Mouse (Mus musculus): Measurements from ENCODE around the gene Tfdp2.
"Not testable (repeated sequence)": the region's sequence is repeated elsewhere in the genome, so short reads cannot be mapped to it uniquely, and the experiment has no call there.

Tfdp2 gene

DNA sequence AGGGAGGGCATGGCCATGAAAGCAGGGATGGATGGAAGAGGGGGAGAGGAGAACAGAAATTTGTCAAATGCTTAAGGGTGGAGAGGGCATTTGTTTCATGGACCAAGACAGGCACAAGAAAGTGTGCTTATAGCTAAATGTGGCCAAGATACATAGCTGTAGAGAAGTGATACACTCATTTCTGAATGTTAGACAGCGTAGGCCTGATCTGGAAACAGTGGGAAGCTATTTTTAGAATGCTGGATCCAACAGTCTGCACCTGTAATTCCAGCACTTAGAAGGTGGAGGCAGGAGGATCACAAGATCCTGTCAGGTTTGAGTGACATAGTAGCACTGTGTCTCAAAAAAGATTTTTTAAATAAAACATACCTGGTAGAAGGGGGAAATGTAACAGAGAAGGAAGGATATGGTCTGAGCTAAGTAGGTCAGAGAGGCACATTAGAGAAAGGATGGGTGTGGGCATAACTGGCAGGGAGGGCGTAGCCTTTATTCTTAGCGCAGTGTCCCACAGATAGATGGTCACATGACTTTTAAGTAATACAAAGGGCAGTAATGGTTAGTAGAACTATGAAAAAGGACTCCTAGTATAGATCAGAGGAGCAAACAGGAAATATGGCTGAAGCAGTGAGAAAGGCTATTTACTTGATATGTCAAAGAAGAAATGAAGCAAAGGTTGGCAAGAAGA lies 103.4 kb downstream of the Tfdp2 start:
- DNase-seq (ENCODE audit: low spot score in 2 of 2): no peak

DNA sequence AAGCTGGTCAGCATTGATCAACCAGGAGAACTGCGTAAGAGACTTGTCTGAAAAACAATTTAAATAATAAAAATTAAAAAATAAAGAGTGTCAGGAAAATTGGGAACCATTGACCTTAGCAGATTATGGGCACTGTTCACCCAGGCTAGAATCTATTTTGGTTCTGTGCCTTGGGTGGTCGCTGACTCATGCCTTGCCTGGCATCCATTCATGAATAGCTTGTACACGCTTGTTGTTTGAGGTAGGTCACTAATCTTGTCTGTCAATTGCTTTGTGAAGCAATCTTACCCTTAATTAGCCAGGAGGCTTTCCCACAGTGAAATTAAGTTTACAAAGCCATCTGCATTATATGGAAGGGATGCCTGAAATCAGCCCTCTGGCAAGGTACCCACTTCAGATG lies 112.7 kb downstream of the Tfdp2 start:
- DNase-seq (ENCODE audit: low spot score in 2 of 2): no peak

DNA sequence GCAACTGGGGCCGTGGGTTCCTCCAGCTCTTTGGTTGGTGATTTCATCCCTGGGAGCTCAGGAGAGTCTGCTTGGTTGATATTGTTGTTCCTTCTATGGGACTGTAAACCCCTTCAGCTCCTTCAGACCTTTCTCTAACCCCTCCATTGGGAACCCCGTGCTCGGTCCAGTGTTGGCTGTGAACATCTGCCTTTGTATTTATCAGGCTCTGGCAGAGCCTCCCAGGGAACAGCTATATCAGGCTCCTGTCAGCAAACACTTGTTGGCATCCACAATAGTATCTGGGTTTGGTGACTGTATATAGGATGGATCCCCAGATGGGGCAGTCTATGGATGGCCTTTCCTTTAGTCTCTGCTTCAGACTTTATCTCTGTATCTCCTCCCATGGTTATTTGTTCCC lies 116.0 kb downstream of the Tfdp2 start:
- no peak for DNase-seq (ENCODE audit: low spot score in 2 of 2)

DNA sequence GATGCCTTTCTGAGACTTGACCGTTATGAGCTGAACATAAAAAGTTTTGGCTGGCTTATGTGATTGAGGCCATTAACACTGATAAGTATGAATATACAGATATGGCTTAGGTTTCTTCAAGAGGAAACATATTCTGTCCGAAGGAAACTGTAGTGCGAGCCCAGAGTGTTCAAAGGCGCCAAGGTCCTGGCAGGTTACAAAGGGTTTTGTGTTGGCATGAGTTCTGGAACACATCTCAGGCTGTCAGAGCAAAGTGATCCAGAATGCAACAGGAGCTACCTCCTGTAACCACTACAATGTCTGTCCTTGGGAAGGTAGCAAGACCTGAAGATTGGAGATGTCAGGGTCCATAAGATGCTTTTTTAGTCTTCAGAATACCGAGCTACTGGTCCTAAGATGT lies 123.3 kb downstream of the Tfdp2 start:
- DNase-seq (ENCODE audit: low spot score in 2 of 2): no peak

DNA sequence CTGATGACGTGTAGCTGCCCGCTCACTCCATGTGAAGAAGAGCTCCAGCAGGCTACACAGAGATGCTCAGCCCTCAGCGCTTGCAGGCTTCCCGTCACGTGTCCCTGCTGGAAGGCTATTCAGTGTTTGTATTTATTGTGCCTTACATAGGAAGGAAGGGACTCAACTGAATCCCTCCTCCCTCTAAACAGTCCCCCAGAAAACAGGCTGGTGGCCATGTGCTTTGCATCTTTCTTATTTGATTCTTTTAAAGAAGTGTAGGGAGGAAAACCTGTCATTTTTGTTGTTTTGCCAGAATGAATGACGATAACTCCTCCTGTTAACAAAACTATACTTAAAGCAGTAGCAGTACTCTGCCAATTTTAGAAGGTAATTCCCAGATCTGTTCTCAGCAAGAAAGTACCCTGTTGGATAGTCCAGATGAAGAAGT lies 124.5 kb downstream of the Tfdp2 start:
- no peak for DNase-seq (ENCODE audit: low spot score in 2 of 2)

DNA sequence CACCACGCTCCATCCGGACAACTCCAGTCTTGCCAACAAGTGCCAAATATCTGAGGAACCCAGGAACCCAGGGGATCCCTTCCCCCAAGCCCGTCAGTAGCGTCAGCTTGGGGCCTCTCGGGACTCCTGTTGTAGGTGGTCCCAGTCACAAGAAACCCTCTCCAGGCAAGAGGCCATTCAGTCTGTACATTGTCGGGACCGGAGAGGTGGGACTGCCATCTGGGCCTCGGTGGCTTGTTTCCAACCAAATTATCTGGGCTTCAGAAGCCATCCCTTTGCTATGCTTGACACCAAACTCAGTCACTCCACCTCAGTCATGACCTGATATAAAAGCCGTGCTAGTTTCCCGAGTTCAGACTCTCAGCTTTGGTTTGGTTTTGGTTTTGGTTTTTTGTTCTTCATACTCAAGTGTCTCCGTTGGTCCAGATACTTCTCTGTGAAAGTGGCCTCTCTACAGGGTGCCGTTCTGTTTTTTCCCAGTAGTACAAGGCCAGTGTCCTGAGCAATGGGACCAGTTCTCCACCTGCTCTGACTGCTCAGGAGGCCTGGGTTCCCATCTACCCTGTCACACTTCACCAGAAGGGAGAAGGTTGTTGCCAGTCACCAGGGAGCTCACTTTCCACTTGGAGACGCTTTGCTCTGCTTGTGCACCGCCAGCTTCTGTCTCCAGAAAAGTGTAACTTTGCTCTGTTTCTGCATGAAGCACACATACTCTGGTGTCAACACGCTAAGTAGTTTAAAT lies 126.5 kb downstream of the Tfdp2 start:
- no peak for DNase-seq (ENCODE audit: low spot score in 2 of 2)

DNA sequence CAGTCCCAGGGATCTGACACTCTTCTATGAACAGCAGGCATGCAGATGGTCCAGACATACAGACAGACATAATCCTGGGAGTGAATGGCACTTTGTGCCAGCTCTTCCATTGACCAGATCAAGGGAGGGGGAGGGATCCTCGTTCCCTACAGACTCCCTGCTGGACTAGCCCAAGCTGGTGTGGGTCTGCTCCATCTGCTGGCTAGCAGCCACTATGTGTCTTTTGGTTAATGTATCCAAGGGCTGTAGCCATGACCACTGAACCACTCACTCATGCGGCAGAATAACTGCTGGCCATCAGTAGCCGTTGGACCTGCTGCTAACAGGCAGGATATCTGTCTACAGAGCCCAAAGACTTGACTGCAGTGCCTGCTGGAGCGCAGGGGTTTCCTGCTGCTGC lies 128.4 kb downstream of the Tfdp2 start:
- DNase-seq (ENCODE audit: low spot score in 2 of 2): no peak

DNA sequence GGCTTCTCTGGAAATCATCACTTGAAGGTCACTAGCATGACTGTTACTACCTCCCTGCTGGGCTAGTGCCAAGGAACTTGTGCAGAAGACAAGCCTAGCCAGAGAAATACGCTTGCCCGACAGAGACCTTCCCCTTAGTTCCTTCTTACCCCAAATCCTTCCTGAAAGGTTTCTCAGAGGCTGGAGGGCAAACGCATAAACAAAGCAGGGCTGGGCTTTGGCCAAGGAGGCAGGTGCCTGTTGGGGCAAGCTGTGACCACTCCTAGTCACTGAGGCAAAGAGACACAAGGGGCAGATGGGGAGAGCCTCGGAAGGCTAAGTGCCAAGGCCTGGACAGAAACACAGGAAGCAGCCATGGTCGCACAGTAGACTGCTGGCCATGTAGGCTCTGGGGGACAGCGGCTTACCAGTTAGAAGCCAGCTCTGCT lies 130.4 kb downstream of the Tfdp2 start:
- no peak for DNase-seq (ENCODE audit: low spot score in 2 of 2)

DNA sequence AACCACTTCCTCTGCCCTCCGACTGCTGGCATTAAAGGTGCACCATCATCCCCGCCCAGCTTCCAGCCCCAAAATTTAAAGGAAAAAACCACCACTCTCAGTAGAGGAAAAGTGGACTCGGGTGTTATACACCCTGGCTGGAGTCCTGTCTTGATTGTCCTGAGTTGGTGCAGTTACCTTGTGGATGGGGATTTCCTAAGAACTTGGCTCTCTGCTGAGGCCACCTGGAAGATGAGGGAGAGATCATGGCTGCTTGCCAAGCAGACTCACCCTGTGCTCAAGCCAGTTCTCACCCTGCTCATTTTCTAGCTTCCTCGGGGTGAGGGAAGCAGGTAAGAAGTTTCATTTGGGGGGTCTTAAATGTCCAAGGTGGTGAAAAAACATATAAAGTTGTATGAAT lies 132.2 kb downstream of the Tfdp2 start:
- DNase-seq (ENCODE audit: low spot score in 2 of 2): no peak

DNA sequence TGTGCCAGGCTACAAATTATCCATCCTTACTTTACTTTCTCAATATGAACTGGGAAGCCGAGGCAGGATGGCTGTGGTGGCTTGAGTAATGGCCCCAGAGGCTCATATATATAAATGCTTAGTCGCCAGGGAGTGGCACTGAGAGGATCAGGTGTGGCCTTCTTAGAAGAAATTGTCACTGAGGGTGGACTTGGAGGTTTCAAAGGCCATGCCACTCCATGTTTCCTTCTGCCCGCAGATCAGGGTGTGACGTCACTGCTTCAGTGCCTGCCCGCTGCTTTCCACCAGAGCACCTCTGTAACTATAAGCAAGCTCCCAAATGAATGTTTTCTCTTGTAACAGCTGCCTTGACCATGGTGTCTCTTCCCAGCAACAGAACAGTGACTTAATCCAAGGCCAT lies 135.1 kb downstream of the Tfdp2 start:
- DNase-seq (ENCODE audit: low spot score in 2 of 2): no peak

DNA sequence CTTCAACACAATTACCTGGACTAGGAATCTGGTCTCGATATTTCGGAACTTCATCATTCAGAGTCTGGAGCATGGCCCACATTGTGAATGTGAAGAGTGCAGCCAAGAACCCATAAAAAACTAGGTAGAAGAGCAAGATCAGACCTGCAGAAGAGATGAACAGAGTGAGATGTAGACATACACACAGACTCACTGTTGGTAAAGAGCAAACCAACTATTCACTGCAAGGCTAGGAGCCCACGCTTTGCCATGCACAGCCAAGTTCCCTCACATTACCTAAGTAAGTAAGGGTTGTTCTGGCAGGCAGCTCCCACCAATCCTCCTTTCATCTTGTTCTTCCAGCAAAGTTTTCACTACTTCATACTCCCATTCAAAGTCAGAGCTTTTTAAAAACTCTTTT lies 149.7 kb downstream of the Tfdp2 start:
- DNase-seq (ENCODE audit: low spot score in 2 of 2): no peak

DNA sequence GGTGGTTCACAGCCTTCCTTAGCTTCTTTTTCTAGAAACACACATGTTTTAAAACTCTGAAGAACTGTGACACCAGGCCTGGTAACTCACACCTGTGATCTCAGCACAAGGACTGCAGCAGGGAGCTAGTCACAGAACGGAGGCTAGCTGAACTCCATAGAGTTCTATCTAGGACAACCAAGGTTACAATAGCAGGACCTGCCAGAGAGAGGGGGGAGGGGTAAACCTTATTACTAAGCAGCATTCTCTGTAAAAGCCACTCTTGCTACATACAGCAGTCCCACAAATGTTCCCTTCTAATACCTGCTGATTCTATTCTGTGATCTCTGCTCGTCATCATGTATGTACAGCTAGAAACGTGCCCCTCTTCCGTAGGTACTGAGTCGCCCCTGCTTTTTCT lies 152.8 kb downstream of the Tfdp2 start:
- DNase-seq (ENCODE audit: low spot score in 2 of 2): no peak

DNA sequence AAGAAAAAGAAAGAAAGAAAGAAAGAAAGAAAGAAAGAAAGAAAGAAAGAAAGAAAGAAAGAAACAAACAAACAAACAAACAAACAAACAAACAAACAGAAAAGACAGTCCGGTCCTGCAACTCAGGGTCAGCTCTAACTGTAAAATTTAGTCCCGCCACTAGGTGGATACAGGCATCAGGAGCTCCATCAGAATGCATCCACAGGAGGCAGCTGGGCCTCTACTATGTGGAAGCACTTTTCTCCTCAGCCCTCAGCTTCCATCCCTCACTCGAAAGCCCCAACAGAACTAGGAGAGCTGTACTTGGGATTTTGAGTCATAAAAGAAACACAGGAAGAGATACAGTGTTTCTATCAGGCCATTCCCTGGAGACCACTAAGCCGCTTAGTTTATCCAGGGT lies 153.9 kb downstream of the Tfdp2 start:
- peak in 1 of 2 experiments; percentile 46 for DNase-seq (ENCODE audit: low spot score in 2 of 2)

DNA sequence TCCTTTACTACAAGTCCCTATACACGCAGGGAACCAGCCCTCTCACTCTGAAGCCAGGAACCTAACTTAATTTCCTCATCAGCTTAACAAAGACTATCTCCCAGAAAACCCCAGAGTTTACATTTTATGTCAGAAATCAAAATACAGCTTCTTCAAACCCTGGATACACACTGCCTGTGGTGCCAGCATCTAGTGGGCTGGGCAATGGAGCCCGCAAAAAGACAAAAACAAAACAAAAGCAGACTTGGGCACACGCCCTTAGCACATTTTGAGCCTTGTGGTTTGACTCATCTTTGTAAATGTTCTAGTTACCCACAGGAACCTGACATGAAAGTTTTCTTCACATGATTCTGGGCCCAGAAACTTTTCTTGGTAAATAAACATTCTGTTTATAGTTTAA lies 154.4 kb downstream of the Tfdp2 start:
- DNase-seq (ENCODE audit: low spot score in 2 of 2): no peak

DNA sequence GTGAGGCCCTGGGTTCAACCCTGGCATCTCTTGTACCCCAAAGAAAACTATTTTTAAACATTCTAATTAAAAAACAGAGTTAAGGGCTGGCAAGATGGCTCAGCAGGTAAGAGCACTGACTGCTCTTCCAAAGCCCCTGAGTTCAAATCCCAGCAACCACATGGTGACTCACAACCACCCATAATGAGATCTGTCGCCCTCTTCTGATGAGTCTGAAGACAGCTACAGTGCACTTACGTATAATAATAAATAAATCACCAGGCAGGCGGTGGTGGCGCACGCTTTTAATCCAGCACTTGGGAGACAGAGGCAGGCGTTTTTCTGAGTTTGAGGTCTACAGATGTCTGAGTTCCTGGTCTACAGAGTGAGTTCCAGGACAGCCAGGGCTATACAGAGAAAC lies 155.7 kb downstream of the Tfdp2 start:
- DNase-seq (ENCODE audit: low spot score in 2 of 2): not testable (repeated sequence)

DNA sequence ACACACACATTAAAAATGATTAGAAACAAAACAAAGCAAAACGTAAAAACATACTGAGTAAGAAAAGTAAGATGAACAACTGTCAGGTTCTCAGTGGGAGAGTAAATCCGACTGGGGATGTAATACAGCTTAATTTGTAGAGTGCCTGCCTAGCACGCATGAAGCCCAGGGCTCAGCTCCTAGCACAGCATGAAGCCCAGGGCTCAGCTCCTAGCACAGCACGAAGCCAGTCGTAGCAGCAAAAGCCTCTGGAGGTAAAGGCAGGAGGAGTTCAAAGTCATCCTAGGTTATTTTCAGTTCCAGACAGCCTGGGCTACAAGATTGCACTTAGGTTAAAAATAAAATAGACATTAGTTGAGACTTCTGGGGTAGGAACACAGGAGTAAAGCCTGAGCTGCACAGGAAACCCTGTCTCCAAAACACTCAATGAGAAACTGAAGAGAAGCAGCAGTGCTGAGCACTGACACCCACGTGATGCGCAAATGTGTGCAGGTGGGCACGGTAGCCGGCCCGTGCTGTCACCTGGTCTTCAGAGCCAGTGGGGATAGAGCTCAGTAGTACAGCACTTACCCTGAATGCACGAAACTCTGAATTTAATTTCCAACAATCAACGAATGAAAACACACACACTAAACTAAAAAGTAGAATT lies 157.2 kb downstream of the Tfdp2 start:
- DNase-seq (ENCODE audit: low spot score in 2 of 2): no peak

DNA sequence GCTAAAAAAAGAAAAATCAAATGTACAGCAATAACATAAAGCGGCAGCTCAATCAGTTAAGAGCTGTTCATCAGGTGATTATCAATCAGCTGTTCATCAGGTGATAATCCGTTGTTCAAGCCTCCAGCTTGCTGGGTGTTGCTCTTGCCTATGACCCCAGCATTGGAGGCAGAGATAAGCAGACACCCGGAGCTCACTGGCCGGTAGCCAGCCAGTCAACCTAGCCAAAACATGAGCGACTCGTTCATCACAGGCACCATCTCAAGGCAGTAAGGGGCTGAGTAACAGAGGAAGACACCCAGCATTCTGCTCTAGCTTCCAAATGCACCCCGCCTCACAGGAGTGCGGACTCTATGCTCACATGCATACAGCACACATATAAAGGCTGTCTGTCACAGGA lies 157.7 kb downstream of the Tfdp2 start:
- DNase-seq (ENCODE audit: low spot score in 2 of 2): peak in 1 of 2 experiments; percentile 20

DNA sequence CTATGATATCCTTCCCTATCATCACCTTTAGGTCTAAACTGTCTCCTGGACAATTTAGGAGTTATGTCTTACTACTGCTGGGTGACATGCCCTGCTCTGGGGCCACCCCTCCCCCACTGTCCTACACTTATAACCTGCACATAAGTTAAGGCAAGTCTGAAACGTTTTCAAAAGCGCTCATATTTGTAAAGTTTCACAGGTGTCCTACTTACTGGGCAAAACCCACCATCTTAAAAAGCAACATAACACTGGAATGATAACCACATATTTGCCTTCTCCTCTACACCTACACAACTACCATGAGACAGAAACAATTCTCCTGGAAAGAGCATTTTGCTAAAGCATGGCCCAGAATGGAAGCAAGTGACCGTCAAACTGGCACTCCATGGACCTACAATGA lies 164.0 kb downstream of the Tfdp2 start:
- DNase-seq (ENCODE audit: low spot score in 2 of 2): no peak

DNA sequence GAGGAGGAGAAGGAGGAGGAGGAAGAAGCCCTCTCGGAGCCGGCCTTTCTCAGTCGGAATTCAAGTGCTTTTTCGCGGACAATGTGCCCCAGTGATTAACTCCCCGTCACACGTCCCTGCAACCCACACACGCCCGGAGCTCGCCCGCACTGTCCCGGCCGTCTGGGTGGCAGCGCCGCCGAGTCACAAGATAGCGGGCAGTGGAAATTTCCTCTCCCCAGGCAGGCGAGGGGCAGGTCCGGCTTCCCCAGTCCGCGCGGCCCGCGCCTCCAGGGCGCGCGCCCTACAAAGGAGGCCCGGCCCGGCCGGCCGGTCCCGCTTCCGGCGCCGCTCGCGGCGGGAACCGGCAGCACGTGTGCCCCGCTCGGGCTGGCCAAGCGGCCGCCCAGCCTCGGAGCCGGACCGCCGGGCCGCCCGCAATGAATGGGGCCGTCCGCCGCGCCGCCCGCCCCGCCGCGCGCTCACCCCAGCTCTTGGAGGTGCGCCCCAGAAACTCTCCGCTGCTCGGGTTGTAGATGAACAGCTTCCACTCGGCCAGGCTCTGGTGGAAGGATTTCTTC lies 167.6 kb downstream of the Tfdp2 start:
- DNase-seq (ENCODE audit: low spot score in 2 of 2): peak; percentile 52 to 62

DNA sequence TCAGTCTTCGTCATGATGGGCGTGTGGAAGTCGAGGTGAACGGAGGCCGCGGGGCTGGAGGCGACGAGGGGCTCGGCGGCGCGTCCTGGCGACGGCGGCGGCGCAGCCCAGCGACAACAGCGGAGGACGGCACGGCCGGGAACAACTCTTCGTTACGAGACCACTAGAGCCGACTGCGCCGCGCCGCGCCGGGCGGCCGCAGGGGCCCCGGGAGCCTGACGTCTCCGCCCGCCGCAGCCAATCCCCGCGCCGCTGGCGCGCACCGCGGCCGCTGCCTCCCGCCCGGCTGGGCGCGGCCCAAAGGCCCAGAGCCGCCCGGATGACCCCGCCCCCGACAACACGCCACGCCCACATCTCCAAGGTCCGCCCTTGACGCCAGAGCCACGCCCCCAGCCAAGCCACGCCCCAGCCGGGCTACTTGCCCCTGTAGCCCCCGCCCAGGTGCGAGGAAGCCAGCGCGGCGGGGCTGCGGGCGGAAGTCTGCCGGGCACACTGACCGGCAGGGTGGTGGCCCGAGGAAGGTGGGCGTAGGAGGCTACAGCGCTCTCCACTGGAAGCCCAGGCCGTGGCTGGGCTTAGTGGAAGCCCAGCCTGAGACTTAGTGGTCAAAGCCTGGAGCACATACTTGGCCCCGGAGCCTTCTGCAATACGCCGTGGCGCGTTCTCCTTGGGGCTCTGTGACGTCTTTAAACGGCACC lies 168.2 kb downstream of the Tfdp2 start, which contains the start of gene Atp1b3:
Gene Atp1b3 (minus strand): TSS at position 302 of the 698 bp plus-strand sequence.
- peak; percentile 100 for DNase-seq (ENCODE audit: low spot score in 2 of 2)

DNA sequence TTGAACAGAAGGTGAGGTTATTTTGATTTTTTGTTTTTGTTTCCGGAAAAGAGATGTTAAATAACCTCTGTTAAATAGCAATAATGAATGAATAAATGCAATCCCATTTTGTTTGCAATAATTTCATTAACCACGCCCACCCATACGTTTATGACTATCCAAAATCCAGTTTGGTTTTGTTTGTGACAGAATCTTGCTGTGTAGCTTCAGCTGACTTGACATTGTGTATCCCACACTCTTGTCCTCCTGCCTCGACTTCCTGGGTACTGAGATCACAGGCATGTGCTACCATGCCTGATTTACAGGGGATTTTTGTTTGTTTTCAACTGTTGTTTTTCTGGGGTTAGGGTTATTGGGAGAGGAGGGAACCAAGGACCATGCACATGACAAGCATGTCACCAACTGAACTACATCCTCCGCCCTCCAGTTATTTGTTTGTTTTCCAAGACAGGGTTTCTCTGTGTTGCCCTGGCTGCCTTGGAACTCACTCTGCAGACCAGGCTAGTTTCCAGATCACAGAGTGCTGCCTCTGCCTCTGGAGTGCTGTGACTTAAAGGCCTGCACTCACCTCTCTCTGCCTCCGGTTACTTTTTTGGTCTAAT lies 169.3 kb downstream of the Tfdp2 start:
- no peak for DNase-seq (ENCODE audit: low spot score in 2 of 2)

Data from spleen, postnatal 14 days (tissue).